Mouse (Mus musculus): ENCODE measurements around the gene Slc38a4.

DNA sequence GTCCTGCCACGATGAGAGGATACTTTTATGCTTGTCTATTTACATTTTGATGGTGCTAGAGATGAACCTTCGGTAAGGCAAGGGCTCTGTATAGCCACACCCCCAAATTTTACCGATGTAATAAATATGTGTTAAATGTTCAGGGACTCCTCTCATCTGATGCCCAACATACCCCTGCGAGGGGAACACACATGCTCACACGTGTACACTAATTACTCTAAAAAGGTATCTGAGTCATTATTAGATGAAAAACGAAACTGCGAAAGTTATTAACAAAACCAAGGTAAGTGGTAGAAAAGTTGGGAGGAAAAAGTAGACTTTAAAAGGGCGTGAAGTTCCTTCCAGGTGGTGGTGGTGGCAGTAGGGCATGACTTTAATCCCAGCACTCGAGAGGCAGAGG is 38.6 kb downstream of the Slc38a4 start:
- TF ChIP-seq CTCF (IDR thresholded peaks at IDR 0.05; ENCODE audit: control insufficient read depth, insufficient read depth, insufficient replicate concordance, low read depth, low read length) (no peak), POLR2A (IDR thresholded peaks at IDR 0.05; ENCODE audit: control insufficient read depth, low read depth, low read length) (no peak)
